Mouse (Mus musculus) mouse embryonic stem cell (cell line): ENCODE results near the gene Calml3.

ENCODE experiments used
- in situ Hi-C, 2 experiments: fragments of 300-500 bp; cut with MboI; formaldehyde crosslinking; loops; 1 replicate in 1 of 2; 3 replicates in 1 of 2; pipeline ENCODE4 v1.14.3; 2019 to 2020; ENCODE audit warnings: low sequenced_read_pairs in 2 of 2, low pct_unique_long_range_greater_than_20kb in 1 of 2, mixed read lengths in 1 of 2; ENCODE audit not compliant: unreplicated experiment in 1 of 2

Calml3 gene

GRCm38 (mm10) chr13:3787644-3788043 is 16.5 kb downstream of the Calml3 start:
- in situ Hi-C loops = no loop called here

GRCm38 (mm10) chr13:3787102-3787501 is 17.0 kb downstream of the Calml3 start:
- in situ Hi-C loops = no loop called here

GRCm38 (mm10) chr13:3783621-3784020 is 20.5 kb downstream of the Calml3 start:
- in situ Hi-C loops = no loop called here

GRCm38 (mm10) chr13:3782499-3782898 is 21.6 kb downstream of the Calml3 start:
- in situ Hi-C loops = no loop called here

- in situ Hi-C loops = no loop called here
Measured at GRCm38 (mm10) chr13:3779575-3780226, 24.4 kb downstream of the Calml3 start.

- in situ Hi-C loops = no loop called here
Measured at GRCm38 (mm10) chr13:3778591-3779364, 25.3 kb downstream of the Calml3 start.

GRCm38 (mm10) chr13:3777216-3777912 is 26.8 kb downstream of the Calml3 start:
- in situ Hi-C loops = no loop called here

GRCm38 (mm10) chr13:3776446-3776845 is 27.7 kb downstream of the Calml3 start:
- in situ Hi-C loops = no loop called here

- in situ Hi-C loops = no loop called here
Measured at GRCm38 (mm10) chr13:3774991-3775390, 29.1 kb downstream of the Calml3 start.

GRCm38 (mm10) chr13:3774280-3774679 is 29.8 kb downstream of the Calml3 start:
- in situ Hi-C loops = no loop called here

- in situ Hi-C loops = no loop called here
Measured at GRCm38 (mm10) chr13:3773149-3773688, 30.9 kb downstream of the Calml3 start.

GRCm38 (mm10) chr13:3771221-3771620 is 32.9 kb downstream of the Calml3 start:
- in situ Hi-C loops = no loop called here

GRCm38 (mm10) chr13:3770170-3771024 is 33.7 kb downstream of the Calml3 start:
- in situ Hi-C loops = no loop called here

- in situ Hi-C loops = no loop called here
Measured at GRCm38 (mm10) chr13:3769531-3769930, 34.6 kb downstream of the Calml3 start.

GRCm38 (mm10) chr13:3768621-3769020 is 35.5 kb downstream of the Calml3 start:
- in situ Hi-C loops = no loop called here

GRCm38 (mm10) chr13:3767086-3767485 is 37.0 kb downstream of the Calml3 start:
- in situ Hi-C loops = no loop called here

GRCm38 (mm10) chr13:3765781-3766180 is 38.3 kb downstream of the Calml3 start:
- in situ Hi-C loops = no loop called here

GRCm38 (mm10) chr13:3761131-3761530 is 43.0 kb downstream of the Calml3 start:
- in situ Hi-C loops = no loop called here
